Mouse (Mus musculus): ENCODE measurements around the gene Cbx6.

Gene Cbx6

GRCm38 (mm10) chr15:79834130-79834880 is at the start of gene Cbx6, which contains the start of gene Npcd:
Cbx6 (minus strand) TSS chr15:79834688.
Npcd (minus strand) TSS chr15:79834237.
- DNase-seq (ENCODE audit: low spot score), result peak; percentile 92

GRCm38 (mm10) chr15:79883352-79883822 is 48.9 kb upstream of the Cbx6 start:
- DNase-seq (ENCODE audit: low spot score), result peak; percentile 77

GRCm38 (mm10) chr15:79882623-79883267 is 48.3 kb upstream of the Cbx6 start:
- no peak for DNase-seq (ENCODE audit: low spot score)

- DNase-seq (ENCODE audit: low spot score), result no peak
Measured at GRCm38 (mm10) chr15:79880477-79880876, 46.0 kb upstream of the Cbx6 start.

GRCm38 (mm10) chr15:79879319-79879718 is 44.8 kb upstream of the Cbx6 start:
- peak; percentile 72 for DNase-seq (ENCODE audit: low spot score)

- no peak for DNase-seq (ENCODE audit: low spot score)
Measured at GRCm38 (mm10) chr15:79878725-79879136, 44.2 kb upstream of the Cbx6 start.

GRCm38 (mm10) chr15:79875261-79875995 is 40.9 kb upstream of the Cbx6 start:
- DNase-seq (ENCODE audit: low spot score), result no peak

GRCm38 (mm10) chr15:79873995-79874394 is 39.5 kb upstream of the Cbx6 start:
- DNase-seq (ENCODE audit: low spot score), result no peak

GRCm38 (mm10) chr15:79873545-79873944 is 39.1 kb upstream of the Cbx6 start:
- DNase-seq (ENCODE audit: low spot score), result no peak

GRCm38 (mm10) chr15:79867260-79868002 is 32.9 kb upstream of the Cbx6 start:
- no peak for DNase-seq (ENCODE audit: low spot score)

- DNase-seq (ENCODE audit: low spot score), result no peak
Measured at GRCm38 (mm10) chr15:79859821-79860220, 25.3 kb upstream of the Cbx6 start.

GRCm38 (mm10) chr15:79858979-79859378 is 24.5 kb upstream of the Cbx6 start:
- DNase-seq (ENCODE audit: low spot score), result no peak

- no peak for DNase-seq (ENCODE audit: low spot score)
Measured at GRCm38 (mm10) chr15:79850143-79850542, 15.7 kb upstream of the Cbx6 start.

GRCm38 (mm10) chr15:79847100-79847499 is 12.6 kb upstream of the Cbx6 start:
- DNase-seq (ENCODE audit: low spot score), result no peak

- no peak for DNase-seq (ENCODE audit: low spot score)
Measured at GRCm38 (mm10) chr15:79845986-79846385, 11.5 kb upstream of the Cbx6 start.

- DNase-seq (ENCODE audit: low spot score), result no peak
Measured at GRCm38 (mm10) chr15:79842985-79843384, 8.5 kb upstream of the Cbx6 start.

- DNase-seq (ENCODE audit: low spot score), result no peak
Measured at GRCm38 (mm10) chr15:79840281-79840680, 5.8 kb upstream of the Cbx6 start.

GRCm38 (mm10) chr15:79834881-79835260 is 383 bp upstream of the Cbx6 start:
- no peak for DNase-seq (ENCODE audit: low spot score)

GRCm38 (mm10) chr15:79833251-79834050 is 1.0 kb downstream of the Cbx6 start:
- DNase-seq (ENCODE audit: low spot score), result no peak

GRCm38 (mm10) chr15:79832064-79832900 is 2.2 kb downstream of the Cbx6 start:
- DNase-seq (ENCODE audit: low spot score), result peak; percentile 35

Measured in urinary bladder, postnatal 10 days (tissue).